Mouse (Mus musculus) telencephalon, adult 2 months (tissue): ENCODE data around the gene Abcd3.

Source experiments
- DNase-seq: peaks from one replicate; pipeline ENCODE4 v3.0.0-alpha.2; 2011; ENCODE audit warnings: low read depth, low spot score

The Abcd3 gene

DNA sequence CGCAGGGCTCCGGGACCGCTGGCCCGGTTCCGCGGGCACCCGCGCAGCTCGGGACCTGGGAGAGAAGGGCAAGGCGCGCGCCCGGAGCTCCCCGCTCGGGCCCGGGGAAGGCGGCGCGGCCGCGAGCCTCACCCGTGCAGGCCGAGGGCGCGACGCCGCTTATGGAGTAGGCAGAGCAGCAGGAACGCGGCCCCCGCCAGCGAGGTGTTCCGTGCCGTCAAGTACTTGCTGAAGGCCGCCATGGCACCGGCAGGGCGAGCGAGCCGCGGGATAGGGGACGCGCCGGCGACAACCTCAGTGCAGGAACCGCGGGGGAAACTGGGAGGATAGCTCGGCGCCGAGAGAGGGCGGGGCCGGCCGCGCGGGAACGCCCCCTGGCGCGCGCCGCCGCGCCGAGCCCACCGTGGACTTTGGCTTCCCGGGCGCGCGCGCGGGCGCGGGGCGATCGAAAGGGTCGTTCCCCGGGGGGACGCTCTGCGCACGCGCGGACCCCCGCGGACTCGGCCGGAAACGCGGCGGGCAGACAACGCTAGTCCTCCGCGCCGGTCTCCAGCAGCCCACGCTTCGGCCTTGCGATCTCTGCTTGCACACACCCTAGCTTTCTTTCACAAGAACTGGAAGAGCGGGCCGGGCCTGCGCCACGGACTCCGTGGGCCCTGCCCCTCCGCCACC is at the start of gene Abcd3:
Gene Abcd3, minus strand, starts transcription at position 426 of the 672 bp plus-strand sequence.
- DNase-seq, result peak; percentile 57

DNA sequence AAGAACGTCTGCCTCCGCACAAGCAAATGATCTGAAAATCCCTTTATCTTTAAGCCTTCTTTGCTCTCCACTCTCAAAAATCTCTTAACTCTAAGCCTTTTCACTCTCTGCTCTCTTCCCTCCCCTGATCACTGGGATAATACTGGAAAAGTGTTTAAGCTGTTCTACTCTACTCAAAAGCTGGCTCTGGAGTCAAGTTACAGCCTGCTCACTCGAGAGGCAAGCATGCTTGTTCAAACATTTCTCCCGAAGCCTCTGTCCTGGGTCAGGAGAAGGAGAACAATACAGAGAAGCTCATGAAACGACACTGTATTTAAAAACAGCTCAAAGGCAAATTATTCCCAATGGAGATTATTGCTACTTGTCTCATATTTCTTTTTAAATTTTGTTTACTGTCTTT is 44.0 kb upstream of the Abcd3 start:
- no peak for DNase-seq

DNA sequence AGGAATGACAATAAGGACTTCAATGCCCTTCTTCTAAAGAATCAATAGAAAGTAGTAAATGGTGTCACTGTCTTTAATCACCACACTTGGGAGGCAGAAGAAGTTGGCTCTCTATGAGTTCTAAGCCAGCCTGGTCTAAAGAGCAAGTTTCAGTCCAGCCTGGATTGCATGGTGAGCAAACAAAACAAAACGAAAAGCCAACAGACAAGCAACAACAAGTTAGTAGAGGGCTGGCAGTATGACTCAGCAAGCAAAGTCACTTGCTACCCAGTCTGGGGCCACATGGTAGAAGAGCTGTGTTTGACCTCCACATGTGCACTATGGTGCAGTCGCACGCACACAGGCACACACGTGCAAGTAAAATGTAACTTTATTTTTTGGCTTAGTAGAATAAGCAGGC is 41.0 kb upstream of the Abcd3 start:
- DNase-seq, result no peak

DNA sequence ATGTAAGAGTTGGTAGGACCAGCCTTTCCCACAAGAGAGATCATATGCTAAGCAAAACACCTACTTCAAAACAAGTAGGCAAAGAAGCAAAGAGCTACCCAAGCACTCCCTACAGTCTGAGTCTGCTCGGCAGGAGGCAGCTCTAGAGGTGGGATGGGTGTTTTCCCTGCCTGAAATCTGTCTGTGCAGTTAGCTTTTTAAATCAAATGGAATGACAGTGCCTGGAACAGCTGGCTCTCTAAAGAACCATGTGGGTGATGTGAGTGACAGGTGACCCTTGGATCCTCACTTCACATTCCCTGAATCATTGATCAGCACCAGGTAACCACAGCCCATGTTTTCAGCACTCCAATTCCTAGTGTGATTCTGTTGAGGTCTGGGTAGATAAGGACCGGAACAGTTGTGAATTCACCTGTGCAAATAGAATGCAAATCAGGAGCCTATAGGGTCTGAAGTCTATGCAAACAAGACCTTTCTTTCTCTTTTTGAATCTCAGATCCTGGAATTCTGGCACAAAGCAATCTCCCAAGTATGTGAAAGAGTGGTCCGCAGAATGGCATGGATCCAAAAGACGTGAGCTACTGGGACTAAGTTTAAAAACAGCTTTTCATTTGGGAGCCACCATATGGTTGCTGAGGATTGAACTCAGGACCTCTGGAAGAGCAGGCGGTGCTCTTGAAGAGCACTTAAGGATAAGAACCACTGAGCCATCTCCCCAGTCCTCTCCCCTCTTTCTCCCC is 38.8 kb upstream of the Abcd3 start:
- DNase-seq, result peak; percentile 9

DNA sequence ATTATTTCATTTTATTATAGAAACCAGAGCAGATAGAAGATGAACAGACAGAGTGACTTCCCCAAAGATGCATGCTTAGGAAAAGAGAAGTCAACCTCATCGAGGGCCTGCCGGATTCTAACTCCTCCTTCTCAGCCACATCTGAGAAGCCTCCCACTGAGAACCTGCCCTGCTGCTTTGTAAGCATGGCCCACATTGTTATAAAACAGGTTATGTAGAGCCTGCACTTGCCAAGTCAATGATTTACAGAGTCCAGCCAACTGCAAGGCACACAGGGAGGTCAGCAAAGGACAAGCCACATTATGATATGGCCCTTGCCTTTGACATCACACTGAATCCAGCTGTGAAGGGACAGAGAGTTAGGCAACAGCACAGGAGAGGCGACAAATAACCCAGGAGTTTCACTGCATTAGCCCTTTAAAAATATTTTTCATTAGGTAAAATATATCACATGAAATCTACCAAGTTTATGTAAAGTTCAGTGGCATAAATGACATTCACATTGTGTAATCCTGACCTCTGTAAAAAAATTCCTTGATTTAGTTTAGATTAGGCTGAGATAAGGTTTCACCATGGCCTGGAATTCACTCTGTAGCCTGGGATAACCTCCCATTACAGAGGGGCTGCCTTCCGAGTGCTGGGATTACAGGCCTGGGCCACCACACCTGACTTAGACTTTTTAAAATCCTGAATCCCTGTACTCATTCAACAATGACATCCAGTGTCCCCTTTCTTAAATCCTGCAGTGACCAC is 37.1 kb upstream of the Abcd3 start:
- DNase-seq, result no peak

DNA sequence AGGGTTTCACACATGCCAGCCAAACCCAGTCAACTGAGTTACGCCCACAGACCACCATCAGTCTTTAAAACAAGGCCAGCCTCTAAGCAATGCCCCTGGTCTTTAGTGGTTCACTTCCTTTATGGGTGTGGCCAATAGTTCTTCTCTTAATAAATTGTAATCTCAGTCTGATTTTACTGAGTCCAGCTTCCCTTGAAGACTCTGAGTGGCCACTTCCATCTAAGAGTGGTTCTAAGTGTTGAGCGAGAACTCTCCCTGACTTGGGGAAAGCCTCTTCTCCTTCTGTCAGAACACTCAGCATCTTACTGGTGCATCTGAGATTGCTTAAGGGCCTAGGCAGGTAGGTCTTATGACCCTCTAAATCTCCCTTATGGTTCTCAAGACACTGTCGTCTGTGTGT is 35.9 kb upstream of the Abcd3 start:
- DNase-seq, result no peak

DNA sequence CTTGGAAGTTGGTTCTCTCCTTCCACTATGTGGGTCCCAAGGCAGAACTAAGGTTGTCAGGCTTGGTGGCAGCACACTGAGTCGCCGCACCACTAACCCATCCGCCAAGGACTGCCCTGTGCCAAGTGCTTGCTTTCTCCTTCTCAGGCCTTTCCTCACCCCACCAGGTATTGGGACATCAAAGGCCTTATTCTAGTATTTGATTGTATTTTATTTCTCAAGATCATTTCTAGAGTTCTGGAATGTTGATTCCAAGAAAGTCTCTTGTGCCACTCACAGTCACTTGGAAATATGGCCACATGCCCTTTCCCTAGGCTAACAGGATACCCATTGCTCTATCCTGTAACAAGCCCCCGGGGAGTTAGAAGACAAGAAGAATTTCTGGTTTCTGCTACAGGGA is 35.3 kb upstream of the Abcd3 start:
- no peak for DNase-seq

DNA sequence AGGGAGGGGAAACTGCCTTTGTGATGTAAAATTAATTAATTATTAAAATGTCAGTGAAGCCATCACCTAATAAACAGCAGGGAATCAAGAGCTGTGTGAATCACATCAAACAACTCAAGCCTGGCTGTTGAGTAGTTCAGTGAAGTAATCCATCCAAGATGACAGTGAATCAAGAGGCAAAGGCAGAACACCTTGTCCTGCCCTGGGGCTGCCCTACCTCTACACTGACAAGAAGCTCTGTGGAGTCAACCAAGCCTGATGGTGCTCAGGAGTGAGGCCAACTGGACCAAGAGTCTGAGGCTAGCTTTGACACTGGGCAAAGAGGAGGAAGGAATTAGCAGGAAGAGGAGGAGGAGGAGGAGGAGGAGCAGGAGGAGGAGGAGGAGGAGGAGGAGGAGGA is 32.2 kb upstream of the Abcd3 start:
- DNase-seq, result no peak

DNA sequence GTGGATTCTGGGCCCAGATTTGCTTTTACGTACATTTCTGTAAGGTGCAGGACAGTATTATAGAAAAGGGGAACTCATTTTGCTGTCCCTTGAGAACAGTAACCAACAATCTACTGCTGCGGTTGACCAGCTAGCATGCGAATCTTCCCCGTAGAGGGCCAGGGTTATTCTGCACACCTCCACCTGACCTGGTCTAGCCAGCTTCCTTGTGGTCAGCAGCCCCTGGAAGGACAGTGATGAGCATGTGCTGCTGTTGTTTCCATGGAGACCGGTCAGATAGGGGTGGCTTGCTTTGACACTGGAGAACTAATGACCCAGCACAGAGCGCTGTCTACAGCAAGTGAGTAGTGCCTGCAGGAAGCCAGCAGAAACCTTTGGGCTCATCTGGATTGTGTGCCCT is 29.6 kb upstream of the Abcd3 start:
- DNase-seq, result no peak

DNA sequence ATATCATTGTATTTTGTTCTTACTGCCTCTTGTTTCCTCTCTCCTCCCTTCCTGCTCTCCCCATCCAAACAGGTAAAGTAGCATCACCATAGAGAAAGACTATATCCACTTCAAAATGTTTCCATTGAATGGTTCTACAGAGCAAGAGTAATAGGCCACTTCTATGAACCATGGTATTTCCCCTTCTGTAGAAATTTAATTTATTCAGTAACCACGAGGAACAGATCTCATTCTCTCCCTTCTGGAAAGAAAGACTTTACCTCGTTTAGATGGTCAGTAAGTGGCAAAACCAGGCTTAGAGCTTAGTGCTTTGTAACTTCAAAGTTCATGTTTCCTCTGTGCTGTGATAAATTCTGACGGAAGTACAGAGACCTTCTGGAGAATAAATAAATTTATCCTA is 28.9 kb upstream of the Abcd3 start:
- DNase-seq, result no peak

DNA sequence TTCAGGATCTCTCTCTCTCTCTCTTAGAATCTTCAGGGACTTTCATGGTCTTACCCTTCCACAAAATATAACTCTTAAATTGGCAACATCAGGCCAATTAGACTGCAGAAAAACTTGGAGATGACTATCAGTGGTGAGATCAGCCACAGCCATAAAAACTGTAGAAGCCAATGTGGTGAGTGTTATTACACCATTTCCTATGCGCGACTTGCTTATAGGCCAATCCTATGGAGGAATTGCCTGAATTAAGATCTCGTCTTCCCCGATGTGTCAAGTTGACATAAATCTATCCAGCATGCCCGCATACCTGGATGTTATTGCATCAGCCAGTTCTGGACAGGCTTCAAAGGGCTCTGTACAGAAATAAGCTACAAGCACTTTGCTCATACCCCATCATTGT is 28.2 kb upstream of the Abcd3 start:
- no peak for DNase-seq

DNA sequence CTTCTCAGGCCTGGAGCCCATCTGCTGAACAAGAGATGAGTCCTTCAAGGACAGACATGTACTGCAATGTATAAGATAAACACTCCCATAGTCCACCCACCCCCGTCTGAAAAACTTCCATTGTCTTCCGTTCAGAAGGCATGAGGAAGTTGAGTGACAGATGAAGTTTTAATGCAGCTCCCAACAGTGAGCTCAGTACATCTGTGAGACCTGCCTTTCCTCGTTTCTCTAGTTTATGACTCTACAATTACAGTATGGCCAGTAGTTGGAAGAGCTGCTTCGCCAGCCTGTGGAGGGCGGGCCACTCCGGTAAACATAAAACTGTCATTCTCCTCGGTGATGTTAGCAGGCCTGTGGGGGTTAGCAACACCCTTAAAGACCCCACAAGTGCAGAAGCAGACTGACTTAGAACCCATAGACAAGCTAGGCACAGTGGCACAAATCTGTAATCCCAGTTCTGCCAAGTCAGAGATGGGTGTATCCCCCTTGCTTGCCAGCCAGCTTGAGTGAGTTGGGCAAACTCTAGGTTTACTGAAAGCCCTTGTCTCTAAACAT is 27.3 kb upstream of the Abcd3 start:
- no peak for DNase-seq

DNA sequence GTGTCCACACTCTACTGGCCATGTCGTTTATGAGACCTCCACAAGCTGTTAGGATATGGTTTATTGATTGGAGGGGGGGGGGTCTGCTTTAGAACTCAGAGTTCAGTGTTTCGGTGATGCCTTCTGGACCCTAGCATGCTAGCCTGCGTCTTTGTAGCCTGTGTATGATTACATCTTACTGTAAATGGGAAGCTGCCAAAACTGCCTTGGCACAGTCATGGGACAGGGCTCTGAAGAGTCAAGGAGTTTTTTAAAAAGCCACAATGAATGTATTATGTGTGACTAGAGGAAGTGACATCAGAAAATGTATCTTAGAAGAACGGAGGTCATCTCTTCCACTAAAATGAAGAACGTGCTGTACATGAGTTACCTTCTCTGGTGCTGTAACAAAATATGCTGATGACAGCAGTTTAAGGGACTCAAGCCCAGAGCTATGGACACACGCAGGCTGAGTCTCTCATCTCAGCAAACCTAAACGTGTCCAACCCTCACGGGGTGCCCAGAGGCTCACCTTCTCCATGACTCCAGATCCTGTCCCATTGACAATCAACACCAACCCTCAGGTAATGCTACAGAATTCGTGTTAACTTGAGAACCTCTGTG is 26.4 kb upstream of the Abcd3 start:
- DNase-seq, result no peak

DNA sequence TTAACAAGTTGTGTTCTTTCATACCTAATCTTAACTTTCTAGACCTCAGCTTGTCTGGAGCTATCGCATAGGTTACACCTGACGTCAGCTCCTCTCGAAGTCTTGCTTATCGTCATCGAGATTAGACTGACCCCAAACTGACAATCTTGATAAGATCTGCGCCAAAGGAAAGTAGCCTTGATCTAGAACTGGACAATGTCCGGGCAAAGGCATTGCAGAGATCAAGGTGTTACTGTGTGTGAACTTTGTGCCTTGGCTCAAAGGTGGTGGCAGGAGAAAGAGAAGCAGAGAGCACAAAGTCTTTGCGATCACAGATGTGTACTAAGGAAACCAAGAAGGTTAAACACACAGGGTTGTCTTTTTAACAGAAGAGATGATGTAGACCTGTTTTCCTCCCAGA is 25.2 kb upstream of the Abcd3 start:
- no peak for DNase-seq

DNA sequence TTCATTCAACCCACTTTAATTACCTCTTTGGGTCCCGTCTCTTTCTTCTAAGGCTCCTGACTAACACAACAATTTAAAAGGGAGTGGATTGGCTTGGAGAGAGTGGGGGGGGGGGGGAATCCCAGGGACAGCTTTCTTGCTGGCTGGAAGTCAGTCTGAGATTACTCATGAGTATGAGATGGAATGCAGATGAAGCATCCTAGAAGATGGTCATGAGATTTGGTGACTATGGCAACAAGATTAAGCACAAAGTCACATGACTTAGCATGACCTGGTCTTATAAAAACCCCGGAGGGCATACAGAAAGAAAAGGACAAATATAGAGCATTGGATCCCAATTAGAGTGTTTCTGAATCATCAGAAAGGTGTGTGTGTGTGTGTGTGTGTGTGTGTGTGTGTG is 19.6 kb upstream of the Abcd3 start:
- DNase-seq, result no peak

DNA sequence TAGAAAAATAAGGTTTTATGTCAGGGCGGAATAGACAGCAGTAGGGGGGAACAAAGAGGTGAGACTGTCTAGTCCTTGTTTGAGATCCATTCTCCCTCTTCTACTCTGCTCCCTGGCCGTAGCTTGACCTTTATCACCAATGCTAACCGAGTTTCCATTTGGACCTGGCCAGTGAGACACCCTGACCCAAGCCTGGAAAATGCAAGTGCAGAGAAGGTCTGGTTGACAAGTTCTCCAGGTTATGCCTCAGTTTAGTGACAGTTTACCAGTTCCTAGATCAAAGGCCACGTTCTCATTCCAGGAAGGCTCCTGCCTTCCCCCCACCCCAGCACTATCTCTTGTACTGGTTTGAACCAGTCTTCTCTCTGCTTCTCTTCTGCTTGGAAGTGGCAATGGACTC is 19.1 kb upstream of the Abcd3 start:
- DNase-seq, result no peak

DNA sequence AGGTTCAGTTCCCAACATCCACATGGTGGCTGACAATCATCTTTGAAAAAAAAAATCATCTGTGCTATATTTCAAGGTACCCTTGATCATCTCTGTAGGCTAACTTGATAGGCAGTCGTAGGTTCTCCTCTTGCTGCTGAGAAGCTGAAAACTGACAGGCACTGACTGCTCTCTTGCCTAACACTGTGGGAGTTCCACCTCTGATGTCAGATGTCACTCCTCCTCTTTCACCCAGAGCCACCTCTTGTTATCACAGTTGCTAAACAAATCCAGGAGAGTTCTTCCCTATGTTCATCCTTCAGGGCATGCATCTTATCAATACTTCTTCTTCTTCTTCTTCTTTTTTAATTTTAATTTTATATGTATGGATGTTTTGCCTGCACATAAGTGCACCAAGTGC is 10.0 kb upstream of the Abcd3 start:
- DNase-seq, result no peak

DNA sequence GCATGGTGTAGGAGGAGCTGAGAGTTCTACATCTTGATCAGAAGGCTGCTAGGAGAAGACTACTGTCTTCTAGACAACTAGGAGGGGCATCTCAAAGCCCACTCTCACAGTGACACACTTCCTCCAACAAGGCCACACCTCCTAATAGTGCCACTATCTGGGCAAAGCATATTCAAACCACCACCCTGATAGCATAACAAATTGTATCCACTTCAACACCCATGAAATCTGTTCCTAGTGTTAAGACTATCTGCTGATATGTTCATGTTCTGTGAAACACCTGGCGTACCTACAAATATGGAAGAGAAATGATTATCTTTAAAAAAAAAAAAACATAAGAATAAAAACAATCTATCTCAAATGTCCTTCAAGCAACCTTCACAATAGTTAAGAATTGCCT is 9.2 kb upstream of the Abcd3 start:
- DNase-seq, result no peak

DNA sequence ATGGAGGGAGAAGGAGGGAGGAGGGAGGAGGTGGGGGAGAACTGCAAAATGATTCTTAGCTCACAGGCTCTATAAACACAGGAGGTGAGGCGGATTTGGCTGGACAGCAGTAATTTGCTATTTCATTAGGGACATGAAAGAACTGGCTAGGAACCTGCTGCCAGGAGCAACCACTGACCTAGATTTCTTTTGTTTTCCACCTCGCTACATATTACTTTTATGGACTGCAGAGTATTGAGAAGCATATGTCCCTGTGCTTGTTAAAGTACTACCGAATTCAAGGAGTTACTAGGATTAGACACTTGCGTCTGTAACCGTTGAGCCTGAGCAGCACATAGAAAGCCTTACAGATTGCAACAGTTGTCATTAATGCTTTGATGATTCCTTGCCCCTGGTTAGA is 7.5 kb upstream of the Abcd3 start:
- no peak for DNase-seq

DNA sequence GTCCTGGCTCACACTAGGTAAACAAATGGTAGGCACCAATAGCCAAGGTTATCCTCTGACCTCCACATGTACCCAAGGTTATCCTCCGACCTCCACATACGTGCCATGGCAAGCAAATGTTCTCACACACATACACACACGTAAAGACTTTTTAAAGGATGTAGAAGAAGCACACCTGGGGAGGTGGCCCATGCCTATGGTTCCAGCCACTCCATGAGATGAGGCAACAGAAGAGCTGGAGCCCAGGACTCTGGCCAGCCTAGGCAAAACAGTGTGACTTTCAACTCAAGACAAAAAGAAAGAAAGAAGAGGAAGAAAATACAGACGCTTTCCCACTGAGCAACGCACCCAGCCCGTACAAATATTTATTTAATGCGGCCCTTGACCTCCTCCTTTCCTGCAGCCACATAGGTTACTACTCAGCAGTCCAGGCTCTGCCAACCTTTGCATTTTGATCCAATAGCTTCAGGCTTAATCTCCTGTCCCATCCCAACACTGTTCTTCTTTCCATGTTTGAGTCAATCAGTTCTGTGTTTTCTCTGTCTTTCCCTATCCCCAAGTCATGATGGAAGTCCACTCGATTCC is 6.5 kb upstream of the Abcd3 start:
- no peak for DNase-seq

DNA sequence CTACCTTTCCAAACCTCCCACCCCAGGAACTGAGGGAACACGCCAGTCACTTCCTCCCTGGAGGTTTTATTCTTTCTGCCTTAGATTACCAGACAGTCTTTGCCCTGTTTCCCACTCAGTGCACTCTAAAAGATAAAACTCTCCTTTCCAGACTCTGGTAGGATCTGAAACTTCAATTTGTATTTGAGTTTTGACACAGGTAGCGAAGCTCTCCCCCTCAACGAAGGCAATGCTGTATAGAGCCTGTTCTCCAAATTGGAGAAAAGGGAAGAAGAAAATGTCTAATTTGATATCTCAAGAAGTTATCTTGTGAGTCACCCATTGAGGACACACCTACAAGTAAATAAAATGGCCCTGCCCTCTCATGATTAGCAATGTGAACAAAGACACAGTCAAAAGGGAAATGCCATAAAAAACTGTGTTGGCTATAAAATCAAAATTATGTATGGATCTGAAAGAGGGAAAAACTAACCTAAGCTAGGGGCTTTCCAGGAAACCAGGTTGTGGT is 4.6 kb upstream of the Abcd3 start:
- no peak for DNase-seq
